Mouse (Mus musculus) hindbrain, embryonic 15.5 days (tissue): ENCODE data around the gene Slc15a2. TPM values are rescaled to one million over a fixed set of nuclear protein-coding genes. Genes with fewer than 3 reads are reported as not detected.

Experiments used
- ATAC-seq: fragments of 200-750 bp; cut with Nextera tagmentation; 2 replicates; pipeline ENCODE4 v1.8.0; 2017; ENCODE audit warnings: low read depth, moderate number of reproducible peaks, moderate TSS enrichment; ENCODE audit not compliant: low FRiP score
- H3K27ac ChIP-seq: fragments of 300-500 bp; sonication (generic); replicated peaks from 2 replicates; pipeline ENCODE4 v1.5.1; 2015; ENCODE audit warnings: mild to moderate bottlenecking, inconsistent platforms
- H3K27me3 ChIP-seq: fragments of 300-500 bp; sonication (generic); 2 replicates; pipeline ENCODE4 v1.6.1; 2015; ENCODE audit warnings: control low read depth, inconsistent platforms
- H3K36me3 ChIP-seq: fragments of 300-500 bp; sonication (generic); 2 replicates; pipeline ENCODE4 v1.6.1; 2015; ENCODE audit warnings: control low read depth, inconsistent platforms
- H3K4me1 ChIP-seq: fragments of 300-500 bp; sonication (generic); replicated peaks from 2 replicates; pipeline ENCODE4 v1.6.1; 2015; ENCODE audit warnings: control low read depth, inconsistent platforms
- H3K4me2 ChIP-seq: fragments of 300-500 bp; sonication (generic); 2 replicates; pipeline ENCODE4 v1.6.1; 2015; ENCODE audit warnings: moderate library complexity, mild to moderate bottlenecking, inconsistent platforms
- H3K4me3 ChIP-seq: fragments of 300-500 bp; sonication (generic); 2 replicates; pipeline ENCODE4 v1.5.1; 2015; ENCODE audit warnings: mild to moderate bottlenecking, inconsistent platforms
- H3K9ac ChIP-seq: fragments of 300-500 bp; sonication (generic); 2 replicates; pipeline ENCODE4 v1.6.1; 2015; ENCODE audit warnings: inconsistent platforms
- H3K9me3 ChIP-seq: fragments of 300-500 bp; sonication (generic); 2 replicates; pipeline ENCODE4 v1.6.1; 2016; ENCODE audit warnings: control low read depth, inconsistent platforms
- WGBS: fragments of 180-500 bp; shearing (Covaris S2); methylation state at CpG from one replicate; pipeline ENCODE4 v1.1.7; 2015; 5-methylcytosine and 5-hydroxymethylcytosine counted together
- polyA plus RNA-seq: library from polyadenylated mRNA; unstranded; fragments of >200 nt; fragmentation: Nextera tagmentation; extraction: Ambion mirVana; gene quantifications from 2 replicates; pipeline ENCODE4 v1.2.1, GENCODE M21; 2015

Slc15a2 gene
- polyA plus RNA-seq, 1 experiment from 2014 or later = 16.2 TPM

GRCm38 (mm10) chr16:36798334-36798733 lies 13.6 kb upstream of the Slc15a2 start:
- Histone ChIP-seq H3K36me3 (no peaks in the 10 kb centered on the region), H3K9ac (no peak overlapping the region), H3K4me3 (no peak overlapping the region), H3K4me2 (no peak overlapping the region), H3K27me3 (no peaks in the 10 kb centered on the region), H3K27ac (no peak overlapping the region), H3K4me1 (no peaks in the 10 kb centered on the region), H3K9me3 (no peaks in the 10 kb centered on the region)
- WGBS = 82% methylated on average over 2 of the region's 2 CpGs
- ATAC-seq = no peak

DNA sequence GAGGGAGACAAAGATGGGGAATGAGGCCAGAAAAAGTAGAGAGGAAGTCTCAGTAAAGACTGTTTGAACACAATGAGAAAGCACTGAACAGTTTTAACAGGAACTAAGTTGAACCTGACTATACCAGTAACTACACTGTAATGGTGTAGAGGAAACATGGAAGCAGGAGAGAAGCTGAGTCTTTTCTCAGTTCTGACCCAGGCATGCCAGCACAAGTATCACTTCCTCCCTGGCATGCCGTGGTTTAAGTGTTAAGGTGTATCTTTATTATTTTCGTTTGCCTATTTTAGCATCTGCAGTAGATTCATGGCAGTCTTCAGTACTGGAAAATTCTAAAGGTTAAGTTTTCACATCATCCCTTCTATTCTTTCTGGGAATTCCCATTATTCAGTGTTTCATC lies 10.2 kb upstream of the Slc15a2 start:
- Histone ChIP-seq H3K9me3 (no peaks in the 10 kb centered on the region), H3K4me1 (no peaks in the 10 kb centered on the region), H3K27me3 (no peaks in the 10 kb centered on the region), H3K27ac (no peak overlapping the region), H3K4me3 (no peak overlapping the region), H3K36me3 (no peaks in the 10 kb centered on the region), H3K4me2 (no peak overlapping the region), H3K9ac (no peak overlapping the region)
- 92% methylated on average over 2 of the region's 2 CpGs for WGBS
- ATAC-seq = no peak

- ATAC-seq = no peak
Measured at GRCm38 (mm10) chr16:36790166-36790565, 5.4 kb upstream of the Slc15a2 start.

GRCm38 (mm10) chr16:36786466-36786865 lies 1.7 kb upstream of the Slc15a2 start:
- no peak for ATAC-seq
- H3K9ac ChIP-seq = no peak overlapping the region
- no peaks in the 10 kb centered on the region for H3K9me3 ChIP-seq
- H3K4me2 ChIP-seq = no peak overlapping the region
- H3K4me1 ChIP-seq = no peaks in the 10 kb centered on the region
- WGBS = 94% methylated on average over 7 of the region's 7 CpGs
- no peak overlapping the region for H3K4me3 ChIP-seq
- no peaks in the 10 kb centered on the region for H3K36me3 ChIP-seq
- H3K27ac ChIP-seq = no peak overlapping the region
- H3K27me3 ChIP-seq = no peaks in the 10 kb centered on the region

More at GRCm38 (mm10) chr16:36790166-36790565, 5.4 kb upstream of the Slc15a2 start:
- WGBS = 94% methylated on average over 4 of the region's 4 CpGs
- Histone ChIP-seq H3K9me3 (no peaks in the 10 kb centered on the region), H3K9ac (no peak overlapping the region), H3K4me2 (no peak overlapping the region), H3K36me3 (no peaks in the 10 kb centered on the region), H3K27me3 (no peaks in the 10 kb centered on the region), H3K4me3 (no peak overlapping the region), H3K4me1 (no peaks in the 10 kb centered on the region), H3K27ac (no peak overlapping the region)

DNA sequence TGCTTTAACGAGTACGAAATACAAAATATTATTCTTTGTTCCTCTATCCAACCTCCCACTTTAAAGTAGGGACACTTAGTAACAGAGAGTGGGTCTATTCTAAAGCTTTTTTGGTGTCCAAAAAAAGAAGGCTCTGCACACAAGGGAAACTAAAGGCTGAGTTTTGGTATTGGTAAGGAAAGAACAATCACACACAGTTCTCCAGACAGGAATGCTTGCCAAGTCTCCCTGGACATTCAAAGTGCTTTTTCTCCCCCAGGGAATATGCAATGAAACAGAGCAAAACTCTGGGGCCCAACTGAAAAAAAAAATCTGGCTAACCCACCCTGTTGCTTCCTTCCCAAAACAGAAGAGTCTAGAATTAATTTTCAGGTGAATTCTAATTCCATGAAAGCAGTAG lies 616 bp downstream of the Slc15a2 start:
- peak overlapping the region; percentile 16 for H3K4me2 ChIP-seq
- H3K4me1 ChIP-seq = no peaks in the 10 kb centered on the region
- no peaks in the 10 kb centered on the region for H3K36me3 ChIP-seq
- ATAC-seq = 0 out of 2 replicates have a peak, but pooled peaks have one; percentile 23
- H3K27me3 ChIP-seq = no peaks in the 10 kb centered on the region
- no peak overlapping the region for H3K9ac ChIP-seq
- peak overlapping the region; percentile 20 for H3K4me3 ChIP-seq
- H3K9me3 ChIP-seq = no peaks in the 10 kb centered on the region
- peak overlapping the region; percentile 63 for H3K27ac ChIP-seq
- 80% methylated on average over 2 of the region's 2 CpGs for WGBS

GRCm38 (mm10) chr16:36775658-36776057 lies 9.1 kb downstream of the Slc15a2 start:
- no peaks in the 10 kb centered on the region for H3K4me1 ChIP-seq
- no peaks in the 10 kb centered on the region for H3K36me3 ChIP-seq
- ATAC-seq = no peak
- no peaks in the 10 kb centered on the region for H3K27me3 ChIP-seq
- WGBS = 68% methylated on average over 6 of the region's 6 CpGs
- no peaks in the 10 kb centered on the region for H3K9me3 ChIP-seq
- H3K9ac ChIP-seq = no peak overlapping the region
- no peak overlapping the region for H3K4me2 ChIP-seq
- no peak overlapping the region for H3K4me3 ChIP-seq
- H3K27ac ChIP-seq = no peak overlapping the region

DNA sequence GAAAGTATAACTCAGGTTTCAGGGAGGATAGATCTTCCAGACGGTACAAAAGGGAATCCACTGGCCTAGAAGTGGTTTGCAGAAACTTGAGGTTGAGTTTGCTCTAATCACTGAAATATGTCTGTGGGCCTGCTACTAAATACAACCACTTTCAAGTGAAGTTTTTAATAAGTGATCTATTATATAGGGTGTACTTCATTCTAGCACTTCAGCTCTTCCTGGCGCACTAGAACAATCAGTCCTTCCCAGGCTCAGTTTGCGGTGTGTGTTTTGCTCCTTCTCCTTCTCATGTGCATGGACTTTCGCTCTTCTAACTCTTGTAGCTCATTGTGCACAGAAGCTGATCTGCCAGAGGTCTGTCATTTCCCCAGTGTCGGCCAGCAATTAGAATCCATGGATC lies 11.8 kb downstream of the Slc15a2 start:
- no peaks in the 10 kb centered on the region for H3K4me1 ChIP-seq
- no peaks in the 10 kb centered on the region for H3K36me3 ChIP-seq
- H3K27ac ChIP-seq = no peak overlapping the region
- no peak for ATAC-seq
- no peaks in the 10 kb centered on the region for H3K9me3 ChIP-seq
- H3K4me2 ChIP-seq = no peak overlapping the region
- WGBS = 91% methylated on average over 5 of the region's 5 CpGs
- H3K27me3 ChIP-seq = no peaks in the 10 kb centered on the region
- H3K4me3 ChIP-seq = no peak overlapping the region
- no peak overlapping the region for H3K9ac ChIP-seq

GRCm38 (mm10) chr16:36771703-36772102 lies 13.1 kb downstream of the Slc15a2 start:
- H3K27ac ChIP-seq = no peak overlapping the region
- no peaks in the 10 kb centered on the region for H3K36me3 ChIP-seq
- H3K4me1 ChIP-seq = no peaks in the 10 kb centered on the region
- ATAC-seq = no peak
- H3K4me3 ChIP-seq = no peak overlapping the region
- no peak overlapping the region for H3K4me2 ChIP-seq
- no peaks in the 10 kb centered on the region for H3K9me3 ChIP-seq
- no peaks in the 10 kb centered on the region for H3K27me3 ChIP-seq
- WGBS = 96% methylated on average over 3 of the region's 3 CpGs
- no peak overlapping the region for H3K9ac ChIP-seq

DNA sequence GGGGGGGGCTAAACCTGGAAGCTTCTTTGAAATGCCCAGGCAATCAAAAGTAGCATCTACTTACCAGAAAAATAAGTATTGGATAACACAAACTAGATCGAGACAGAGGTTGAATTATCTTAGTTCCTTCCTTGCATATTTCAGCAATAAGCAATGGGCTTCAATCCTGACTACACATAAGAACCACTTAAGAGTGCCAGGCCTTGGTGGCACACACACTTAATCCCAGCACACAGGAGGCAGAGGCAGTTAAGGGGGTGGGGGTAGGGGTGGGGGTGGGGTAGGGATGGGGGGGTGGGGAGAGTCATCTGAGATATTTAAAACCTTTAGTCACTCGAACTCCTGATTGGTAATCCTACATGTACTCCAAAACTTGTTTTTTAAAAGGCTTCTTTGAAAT lies 13.5 kb downstream of the Slc15a2 start:
- WGBS = 88% methylated on average over 2 of the region's 2 CpGs
- Histone ChIP-seq H3K4me1 (no peaks in the 10 kb centered on the region), H3K36me3 (no peaks in the 10 kb centered on the region), H3K4me2 (no peak overlapping the region), H3K4me3 (no peak overlapping the region), H3K9ac (no peak overlapping the region), H3K27ac (no peak overlapping the region), H3K9me3 (no peaks in the 10 kb centered on the region), H3K27me3 (no peaks in the 10 kb centered on the region)
- ATAC-seq = no peak

DNA sequence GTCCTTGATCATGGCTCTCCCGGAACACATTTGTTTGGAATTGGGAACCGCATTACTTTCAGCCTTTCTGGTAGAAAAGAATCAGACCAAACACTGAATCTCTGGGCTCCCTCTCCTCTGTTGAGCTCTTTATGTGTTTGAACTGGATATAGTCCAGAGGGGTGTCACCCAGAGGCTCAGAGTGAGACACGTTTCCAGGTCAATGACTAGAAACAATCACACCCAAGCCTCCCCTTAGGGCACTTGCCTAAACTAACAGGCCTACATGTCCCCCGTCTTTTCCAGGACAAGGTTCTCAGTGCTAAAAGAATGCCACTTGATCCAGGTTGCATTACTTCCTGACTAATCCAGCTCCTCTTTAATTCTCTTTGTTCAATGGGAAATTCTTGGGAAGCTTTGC lies 13.9 kb downstream of the Slc15a2 start:
- Histone ChIP-seq H3K4me3 (no peak overlapping the region), H3K27me3 (no peaks in the 10 kb centered on the region)

GRCm38 (mm10) chr16:36770191-36770771 lies 14.5 kb downstream of the Slc15a2 start:
- ATAC-seq = no peak
- Histone ChIP-seq H3K4me1 (no peaks in the 10 kb centered on the region), H3K36me3 (no peaks in the 10 kb centered on the region), H3K27ac (no peak overlapping the region), H3K9me3 (no peaks in the 10 kb centered on the region), H3K9ac (no peak overlapping the region), H3K4me2 (no peak overlapping the region), H3K27me3 (no peaks in the 10 kb centered on the region), H3K4me3 (no peak overlapping the region)
- WGBS = 84% methylated on average over 9 of the region's 13 CpGs

More for the DNA sequence above, 13.9 kb downstream of the Slc15a2 start:
- WGBS = 62% methylated on average over 4 of the region's 4 CpGs
- Histone ChIP-seq H3K4me2 (no peak overlapping the region), H3K9me3 (no peaks in the 10 kb centered on the region), H3K27ac (no peak overlapping the region), H3K9ac (no peak overlapping the region), H3K4me1 (no peaks in the 10 kb centered on the region), H3K36me3 (no peaks in the 10 kb centered on the region)
- no peak for ATAC-seq

- H3K27me3 ChIP-seq = no peaks in the 10 kb centered on the region
- no peak overlapping the region for H3K4me2 ChIP-seq
- H3K36me3 ChIP-seq = no peaks in the 10 kb centered on the region
- no peaks in the 10 kb centered on the region for H3K4me1 ChIP-seq
- H3K9me3 ChIP-seq = no peaks in the 10 kb centered on the region
- ATAC-seq = no peak
- WGBS = 96% methylated on average over 3 of the region's 3 CpGs
- no peak overlapping the region for H3K4me3 ChIP-seq
- no peak overlapping the region for H3K9ac ChIP-seq
- H3K27ac ChIP-seq = no peak overlapping the region
Measured at GRCm38 (mm10) chr16:36751979-36752378, 32.8 kb downstream of the Slc15a2 start.

DNA sequence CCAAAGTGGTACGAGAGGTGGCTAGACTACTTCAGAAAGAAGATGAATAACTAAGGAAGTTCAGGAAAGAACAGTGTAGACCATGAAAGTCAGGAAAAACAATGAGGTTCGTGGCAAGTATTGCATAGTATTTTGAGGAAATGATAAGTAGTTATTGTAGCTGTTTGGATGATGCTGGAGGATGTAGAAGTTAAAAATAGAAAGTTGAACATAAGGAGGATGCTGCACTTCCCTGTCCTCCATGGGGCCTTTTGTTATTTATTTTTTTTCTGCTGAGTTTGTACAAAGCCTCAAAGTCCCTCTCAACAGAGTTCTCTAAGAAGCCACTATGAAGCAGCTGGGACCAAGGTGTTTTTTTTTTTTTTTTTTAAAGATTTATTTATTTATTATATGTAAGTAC lies 37.0 kb downstream of the Slc15a2 start:
- no peak overlapping the region for H3K27ac ChIP-seq
- H3K4me1 ChIP-seq = no peaks in the 10 kb centered on the region
- H3K9ac ChIP-seq = no peak overlapping the region
- WGBS = 71% methylated on average over 2 of the region's 2 CpGs
- no peak for ATAC-seq
- no peaks in the 10 kb centered on the region for H3K27me3 ChIP-seq
- H3K4me3 ChIP-seq = no peak overlapping the region
- no peak overlapping the region for H3K4me2 ChIP-seq
- H3K9me3 ChIP-seq = no peaks in the 10 kb centered on the region
- no peaks in the 10 kb centered on the region for H3K36me3 ChIP-seq
